Mouse (Mus musculus): ENCODE results near the gene Cd209e. TPM values are rescaled to one million over a fixed set of nuclear protein-coding genes. Genes with fewer than 3 reads are reported as not detected.
"Not testable (repeated sequence)": the region's sequence is repeated elsewhere in the genome, so short reads cannot be mapped to it uniquely, and the experiment has no call there.

Gene Cd209e
- not detected for total RNA-seq (2021)

GRCm38 (mm10) chr8:3854209-3854608 lies at the start of gene Cd209e:
Gene Cd209e, minus strand, starts transcription at chr8:3854309.
- DNase-seq, result no peak
- intact Hi-C loops (cut with DNase I), result no loop called here

- DNase-seq, result no peak
- intact Hi-C loops (cut with DNase I), result loop anchor here (5.0 kb wide), 1 partner anchor 559 kb away; no protein-coding TSS in a partner anchor
Measured at GRCm38 (mm10) chr8:3878455-3878854, 24.3 kb upstream of the Cd209e start, which contains the start of gene Cd209d. Gene Cd209d, minus strand, starts transcription at chr8:3878555.

GRCm38 (mm10) chr8:3876121-3876520 lies 22.0 kb upstream of the Cd209e start:
- no peak for DNase-seq
- intact Hi-C loops (cut with DNase I), result loop anchor here (5.0 kb wide), 1 partner anchor 561 kb away; no protein-coding TSS in a partner anchor

GRCm38 (mm10) chr8:3862736-3863135 lies 8.6 kb upstream of the Cd209e start:
- DNase-seq; intact Hi-C loops (cut with DNase I): not testable (repeated sequence)

- intact Hi-C loops (cut with DNase I), result no loop called here
- DNase-seq, result peak; percentile 5 to 28
Measured at GRCm38 (mm10) chr8:3803091-3803490, 51.0 kb downstream of the Cd209e start.

Other genes with a start within 250 kb of the Cd209e start
- gene Xab2, start 233.0 kb downstream of the Cd209e start, total RNA-seq (2021), result 10 to 100 TPM; 18.8 to 21.5 TPM
- 10 to 100 TPM; 69.8 to 76.2 TPM for gene Pet100, start 232.8 kb downstream of the Cd209e start, total RNA-seq (2021)
- gene Pcp2, start 228.8 kb downstream of the Cd209e start, total RNA-seq (2021), result not detected
- gene Stxbp2, start 223.4 kb downstream of the Cd209e start, total RNA-seq (2021), result 10 to 100 TPM; 13.9 to 14.0 TPM
- under 1 TPM; 0.31 to 0.40 TPM for gene Retn, start 198.5 kb downstream of the Cd209e start, total RNA-seq (2021)
- gene Mcemp1, start 188.6 kb downstream of the Cd209e start, total RNA-seq (2021), result under 1 TPM; 0.17 to 0.40 TPM
- gene Fcor, start 181.9 kb downstream of the Cd209e start, total RNA-seq (2021), result 1 to 10 TPM; 1.3 to 1.6 TPM
- 10 to 100 TPM; 19.4 to 20.2 TPM for gene Trappc5, start 178.0 kb downstream of the Cd209e start, total RNA-seq (2021)
- under 1 TPM; 0.24 to 0.50 TPM for gene Fcer2a, start 160.1 kb downstream of the Cd209e start, total RNA-seq (2021)
- gene Clec4g, start 133.7 kb downstream of the Cd209e start, total RNA-seq (2021), result under 1 TPM; 0.67 to 0.89 TPM
- gene Cd209a, start 105.3 kb downstream of the Cd209e start, total RNA-seq (2021), result not detected
- not detected for gene Cd209d, start 24.2 kb upstream of the Cd209e start, total RNA-seq (2021)
- gene Cd209b, start 72.5 kb upstream of the Cd209e start, total RNA-seq (2021), result not detected
- not detected for gene Cd209c, start 100.4 kb upstream of the Cd209e start, total RNA-seq (2021)

All from heart, postnatal 10 days (tissue).